Mouse (Mus musculus) ZHBTc4 (cell line): ENCODE measurements at regions not wholly inside any gene's neighbourhood (a gene's known extent, or its start where the extent isn't known, plus 50 kb on each side); places are given as distances from the start of the nearest gene placed in this dataset.

ENCODE experiments used
- DNase-seq: peaks from one replicate; pipeline ENCODE4 v3.0.0-alpha.2; 2011; ENCODE audit warnings: low read depth, low spot score

GRCm38 (mm10) chr2:64706646-64707177, 318.1 kb downstream of the Grb14 start:
- no peak for DNase-seq

- DNase-seq = no peak
Measured at GRCm38 (mm10) chr2:64695974-64696373, 328.8 kb downstream of the Grb14 start.

GRCm38 (mm10) chr2:64691444-64691843, 333.3 kb downstream of the Grb14 start:
- no peak for DNase-seq

GRCm38 (mm10) chr2:64690996-64691395, 333.8 kb downstream of the Grb14 start:
- DNase-seq = no peak

GRCm38 (mm10) chr2:64686781-64687180, 338.0 kb downstream of the Grb14 start:
- no peak for DNase-seq

GRCm38 (mm10) chr2:64649614-64650013, 375.2 kb downstream of the Grb14 start:
- DNase-seq = no peak

GRCm38 (mm10) chr2:64616931-64617330, 407.9 kb downstream of the Grb14 start:
- no peak for DNase-seq

GRCm38 (mm10) chr2:64606864-64607263, 417.9 kb downstream of the Grb14 start:
- DNase-seq = no peak

GRCm38 (mm10) chr2:64582258-64582657, 442.5 kb downstream of the Grb14 start:
- no peak for DNase-seq

GRCm38 (mm10) chr2:64536032-64536431, 438.2 kb upstream of the Fign start:
- no peak for DNase-seq

GRCm38 (mm10) chr2:64535351-64535851, 437.6 kb upstream of the Fign start:
- DNase-seq = no peak

GRCm38 (mm10) chr2:64534869-64535268, 437.0 kb upstream of the Fign start:
- DNase-seq = no peak

- no peak for DNase-seq
Measured at GRCm38 (mm10) chr2:64534344-64534743, 436.5 kb upstream of the Fign start.

GRCm38 (mm10) chr2:64522722-64523121, 424.9 kb upstream of the Fign start:
- no peak for DNase-seq

GRCm38 (mm10) chr2:64522233-64522632, 424.4 kb upstream of the Fign start:
- DNase-seq = no peak

GRCm38 (mm10) chr2:64495725-64496124, 397.9 kb upstream of the Fign start:
- no peak for DNase-seq

- DNase-seq = no peak
Measured at GRCm38 (mm10) chr2:64466412-64466970, 368.7 kb upstream of the Fign start.

- DNase-seq = no peak
Measured at GRCm38 (mm10) chr2:64462466-64463114, 364.8 kb upstream of the Fign start.

- DNase-seq = no peak
Measured at GRCm38 (mm10) chr2:64462041-64462440, 364.2 kb upstream of the Fign start.

GRCm38 (mm10) chr2:64461636-64462035, 363.8 kb upstream of the Fign start:
- DNase-seq = no peak

- peak; percentile 65 for DNase-seq
Measured at GRCm38 (mm10) chr2:64458171-64458570, 360.3 kb upstream of the Fign start.

- no peak for DNase-seq
Measured at GRCm38 (mm10) chr2:64452690-64453089, 354.9 kb upstream of the Fign start.
